Comparison of ENCODE assay signal across 29 mouse cellular contexts in genomic region chr11:49827243-49827642, GRCm38 (mm10). TPM values are rescaled to one million over a fixed set of nuclear protein-coding genes. Genes with fewer than 3 reads are reported as not detected.
DNase-seq lines count a peak whose midpoint lies in the region; ATAC-seq and TF ChIP-seq lines count a peak whose summit lies in the region.
"Had no signal": no experiment of that assay in that cellular context is flagged by ENCODE, and none has a peak within 500 bp of the region (broad histone marks: within the 10 kb centered on the region; RNA-seq: fewer than 3 reads in every experiment).

No protein-coding gene starts in this region.

- H3K4me3 ChIP-seq in kidney, postnatal 0 days (replicated peaks; ENCODE audit: low read depth, low read length): no peak overlapping the region
- no peak overlapping the region for H3K4me3 ChIP-seq in lung, adult 2 months (replicated peaks; ENCODE audit: extremely low read depth, low read depth, low read length)
- no peak overlapping the region for H3K4me3 ChIP-seq in liver, embryonic 13.5 days (replicated peaks)
- H3K4me3 ChIP-seq: erythroblast, embryonic 14.5 days; gastrocnemius, adult 2 months; limb, embryonic 10.5 days; limb, embryonic 15.5 days; midbrain, embryonic 15.5 days had no signal

- no peak overlapping the region for H3K4me2 ChIP-seq in kidney, postnatal 0 days (ENCODE audit: low read length)
- H3K4me2 ChIP-seq in liver, embryonic 13.5 days: no peak overlapping the region
- H3K4me2 ChIP-seq: limb, embryonic 15.5 days; midbrain, embryonic 15.5 days had no signal

- no peaks in the 10 kb centered on the region for H3K9me3 ChIP-seq in kidney, postnatal 0 days (replicated peaks; ENCODE audit: low read length)
- no peaks in the 10 kb centered on the region for H3K9me3 ChIP-seq in liver, embryonic 13.5 days (replicated peaks)
- H3K9me3 ChIP-seq: limb, embryonic 10.5 days; limb, embryonic 15.5 days; megakaryocyte, embryonic 14.5 days; midbrain, embryonic 15.5 days had no signal

- no peaks in the 10 kb centered on the region for H3K4me1 ChIP-seq in kidney, postnatal 0 days (replicated peaks; ENCODE audit: insufficient read depth, low read length)
- H3K4me1 ChIP-seq in lung, adult 2 months (ENCODE audit: control insufficient read depth, insufficient read depth, low read length): peaks cover 3% of the 10 kb centered on the region
- H3K4me1 ChIP-seq in liver, embryonic 13.5 days (replicated peaks): peaks cover 19% of the 10 kb centered on the region
- H3K4me1 ChIP-seq: limb, embryonic 15.5 days; midbrain, embryonic 15.5 days had no signal

- H3K36me3 ChIP-seq in kidney, postnatal 0 days (ENCODE audit: insufficient read depth, low read length): no peaks in the 10 kb centered on the region
- no peaks in the 10 kb centered on the region for H3K36me3 ChIP-seq in liver, embryonic 13.5 days

- no peak for TF ChIP-seq POLR2A in lung, adult 2 months (IDR thresholded peaks at IDR 0.05; ENCODE audit: borderline replicate concordance, extremely low read depth, low read depth, low read length)

- ATAC-seq in kidney, postnatal 0 days (replicated peaks; ENCODE audit: low FRiP score, low read depth): no peak; the same call in 1 of the 2 replicates
- no peak for ATAC-seq in liver, embryonic 13.5 days (ENCODE audit: low read depth)
- ATAC-seq: activated CD4-positive, CD25-positive, alpha-beta regulatory T cell, adult 4 months; forebrain, embryonic 16.5 days; hindbrain, embryonic 16.5 days; midbrain, embryonic 15.5 days had no signal

- H3K9ac ChIP-seq in kidney, postnatal 0 days (ENCODE audit: low read depth, low read length): no peak overlapping the region
- no peak overlapping the region for H3K9ac ChIP-seq in liver, embryonic 13.5 days
- H3K9ac ChIP-seq: limb, embryonic 15.5 days; midbrain, embryonic 15.5 days had no signal

- DNase-seq in kidney, postnatal 0 days (ENCODE audit: low spot score): peak; percentile 52
- no peak for DNase-seq in kidney, adult 11 months
- DNase-seq in lung, postnatal 36 days: peak; percentile 24
- no peak for DNase-seq in lung, adult 2 months
- DNase-seq in liver, embryonic 13.5 days: no peak
- DNase-seq in yolk sac, embryonic 10.5 days (ENCODE audit: low spot score): peak; percentile 73
- DNase-seq in kidney, postnatal 10 days: no peak
- DNase-seq in heart, postnatal 36 days: no peak
- DNase-seq: adrenal gland, adult 2 months; cerebellum, adult 2 months; cerebellum, postnatal 25 days; gastrocnemius, adult 2 months; heart, postnatal 14 days; kidney, adult 8-10 months; kidney, postnatal 14 days; layer of hippocampus, adult 9-11 months; right cerebral cortex, adult 18-20 months; spleen, adult 18-20 months; thymus, adult 18-20 months; thymus, postnatal 4 days had no signal

- no peak overlapping the region for H3K27ac ChIP-seq in kidney, postnatal 0 days
- H3K27ac ChIP-seq in liver, embryonic 13.5 days: peak overlapping the region; percentile 13; the same call in 1 of the 2 replicates
- H3K27ac ChIP-seq: gastrocnemius, adult 2 months; limb, embryonic 10.5 days; limb, embryonic 15.5 days; midbrain, embryonic 15.5 days had no signal

- TF ChIP-seq CTCF in kidney, postnatal 0 days (IDR thresholded peaks at IDR 0.05; ENCODE audit: low read depth): no peak
- no peak for TF ChIP-seq CTCF in lung, adult 2 months (IDR thresholded peaks at IDR 0.05; ENCODE audit: insufficient read depth, low read length)

- H3K27me3 ChIP-seq in kidney, postnatal 0 days (ENCODE audit: insufficient read depth, low read length): no peaks in the 10 kb centered on the region
- H3K27me3 ChIP-seq in liver, embryonic 13.5 days: no peaks in the 10 kb centered on the region
- H3K27me3 ChIP-seq: limb, embryonic 15.5 days; midbrain, embryonic 15.5 days had no signal

- intact Hi-C loops in heart, postnatal 36 days (cut with DNase I): loop anchor here (5.0 kb wide), 1 partner anchor 100 kb away; no protein-coding TSS in a partner anchor

- WGBS in kidney, postnatal 0 days: 18% methylated on average over 6 of the region's 6 CpGs
- 44% methylated on average over 6 of the region's 6 CpGs for WGBS in lung, adult 2 months
- 56% methylated on average over 6 of the region's 6 CpGs for WGBS in liver, embryonic 13.5 days (ENCODE audit: insufficient replicate concordance)

RNA-seq across cellular contexts. Expression of gene Mapk9, which starts 19.3 kb away (rescaled TPM):
- polyA plus RNA-seq in kidney, postnatal 0 days (2015; fragmentation: Nextera tagmentation; extraction: Ambion mirVana): 25.5 and 26.0 TPM in 2 replicates
- polyA plus RNA-seq in lung, adult 2 months (2012; rRNA removed): 18.5 and 22.9 TPM in 2 replicates
- 21.6 and 28.3 TPM in 2 replicates for polyA plus RNA-seq in liver, embryonic 13.5 days (2015; fragmentation: Nextera tagmentation; extraction: Ambion mirVana)
- total RNA-seq in heart, postnatal 36 days (2021): 10 to 100 TPM; 39.9 to 44.1 TPM

RNA-seq across cellular contexts. Expression of gene Gfpt2, which starts 33.3 kb away (rescaled TPM):
- 7.3 and 8.6 TPM in 2 replicates for polyA plus RNA-seq in kidney, postnatal 0 days (2015; fragmentation: Nextera tagmentation; extraction: Ambion mirVana)
- polyA plus RNA-seq in lung, adult 2 months (2012; rRNA removed): 7.0 and 8.8 TPM in 2 replicates
- 1.6 and 1.8 TPM in 2 replicates for polyA plus RNA-seq in liver, embryonic 13.5 days (2015; fragmentation: Nextera tagmentation; extraction: Ambion mirVana)
- 10 to 100 TPM; 11.6 to 12.2 TPM for total RNA-seq in heart, postnatal 36 days (2021)
- total RNA-seq: neutrophil, adult 5-6 weeks had no signal
- polyA plus RNA-seq: erythroblast, embryonic 14.5 days had no signal

Comparison
In these comparisons a context has a peak if more than half of its experiments do, and no peak if none do; other contexts are left out.
1. DNase-seq: peak in kidney, postnatal 0 days (single experiment), lung, postnatal 36 days (single experiment) and yolk sac, embryonic 10.5 days (single experiment); none in kidney, adult 11 months (single experiment), lung, adult 2 months (single experiment), liver, embryonic 13.5 days (single experiment), kidney, postnatal 10 days (single experiment) and heart, postnatal 36 days (0 of 2).